Mouse (Mus musculus): ENCODE results near the gene Rad23a. TPM values are rescaled to one million over a fixed set of nuclear protein-coding genes. Genes with fewer than 3 reads are reported as not detected.

The Rad23a gene
- 108 and 123 TPM in 2 replicates for polyA plus RNA-seq (2015; fragmentation: Nextera tagmentation; extraction: Ambion mirVana)

DNA sequence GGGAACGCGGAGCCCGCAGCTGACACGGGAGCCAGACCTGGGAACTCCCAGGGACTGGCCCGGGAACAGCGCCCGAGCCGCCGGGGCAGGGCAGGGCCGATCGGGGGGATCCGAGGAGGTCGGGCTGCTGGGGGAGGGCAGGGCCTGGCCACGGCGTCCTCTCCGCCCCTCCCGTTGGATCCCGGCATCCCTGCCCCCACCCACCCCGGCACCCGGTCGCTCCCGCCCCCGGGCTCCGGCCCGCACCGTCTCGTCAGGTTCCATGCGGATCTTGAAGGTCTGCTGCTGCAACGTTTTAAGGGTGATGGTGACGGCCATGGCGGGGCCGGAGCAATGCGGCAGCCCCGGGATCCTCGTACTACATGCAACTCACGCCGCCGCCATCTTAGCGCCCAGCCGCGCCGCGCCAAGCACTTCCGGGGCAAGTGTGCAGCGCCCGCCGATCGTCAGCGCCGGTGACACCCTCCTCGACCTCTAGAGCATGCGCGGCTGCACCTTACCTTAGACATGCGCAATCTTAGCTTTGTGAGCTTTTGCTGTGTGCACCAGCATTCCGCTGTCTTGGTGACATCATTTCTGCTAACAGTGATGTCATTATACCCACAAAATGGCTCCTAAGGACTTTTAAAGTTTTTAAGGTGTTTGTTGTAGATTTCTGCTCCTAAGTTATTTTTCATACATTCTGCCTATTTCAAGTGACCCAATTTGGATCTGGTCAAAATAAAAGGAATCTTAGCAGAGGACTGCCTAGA, at the start of gene Rad23a:
Gene Rad23a, minus strand, starts transcription at position 418 of the 752 bp plus-strand sequence.
- Histone ChIP-seq H3K9ac (peak within 1 kb of the TSS; percentile 96), H3K4me1 (peaks cover 67% of the 10 kb centered on the region), H3K27ac (replicated peaks) (peak within 1 kb of the TSS; percentile 92), H3K4me2 (peak within 1 kb of the TSS; percentile 79), H3K4me3 (peak within 1 kb of the TSS; percentile 87), H3K27me3 (replicated peaks) (no peaks in the 10 kb centered on the region), H3K9me3 (no peaks in the 10 kb centered on the region), H3K36me3 (peaks cover 83% of the 10 kb centered on the region)
- under 1% methylated on average over 55 of the region's 55 CpGs for WGBS
- ATAC-seq (ENCODE audit: extremely low read depth, insufficient number of reproducible peaks, low FRiP score, low TSS enrichment), result peak; percentile 85

- H3K4me1 ChIP-seq, result peaks cover 12% of the 10 kb centered on the region
- WGBS, result 82% methylated on average over 1 of the region's 1 CpGs
- H3K36me3 ChIP-seq, result peaks cover 47% of the 10 kb centered on the region
- no peaks in the 10 kb centered on the region for H3K27me3 ChIP-seq (replicated peaks)
- ATAC-seq (ENCODE audit: extremely low read depth, insufficient number of reproducible peaks, low FRiP score, low TSS enrichment), result no peak
- no peak overlapping the region for H3K4me3 ChIP-seq
- H3K4me2 ChIP-seq, result no peak overlapping the region
- no peak overlapping the region for H3K27ac ChIP-seq (replicated peaks)
- no peak overlapping the region for H3K9ac ChIP-seq
- H3K9me3 ChIP-seq, result no peaks in the 10 kb centered on the region
Measured at GRCm38 (mm10) chr8:84889141-84889540, 48.7 kb upstream of the Rad23a start.

- no peak overlapping the region for H3K4me3 ChIP-seq
Measured at GRCm38 (mm10) chr8:84888280-84888679, 47.8 kb upstream of the Rad23a start.

GRCm38 (mm10) chr8:84884728-84885127, 44.3 kb upstream of the Rad23a start:
- peaks cover 40% of the 10 kb centered on the region for H3K36me3 ChIP-seq
- no peak overlapping the region for H3K27ac ChIP-seq (replicated peaks)
- 80% methylated on average over 4 of the region's 4 CpGs for WGBS
- no peaks in the 10 kb centered on the region for H3K27me3 ChIP-seq (replicated peaks)
- H3K4me1 ChIP-seq, result no peaks in the 10 kb centered on the region
- no peak overlapping the region for H3K4me3 ChIP-seq
- no peak overlapping the region for H3K4me2 ChIP-seq
- H3K9me3 ChIP-seq, result no peaks in the 10 kb centered on the region
- H3K9ac ChIP-seq, result no peak overlapping the region
- no peak for ATAC-seq (ENCODE audit: extremely low read depth, insufficient number of reproducible peaks, low FRiP score, low TSS enrichment)

More at GRCm38 (mm10) chr8:84888280-84888679, 47.8 kb upstream of the Rad23a start:
- H3K9ac ChIP-seq, result no peak overlapping the region
- ATAC-seq (ENCODE audit: extremely low read depth, insufficient number of reproducible peaks, low FRiP score, low TSS enrichment), result no peak
- peaks cover 47% of the 10 kb centered on the region for H3K36me3 ChIP-seq
- H3K9me3 ChIP-seq, result no peaks in the 10 kb centered on the region
- no peak overlapping the region for H3K27ac ChIP-seq (replicated peaks)
- peaks cover 10% of the 10 kb centered on the region for H3K4me1 ChIP-seq
- WGBS, result 92% methylated on average over 3 of the region's 3 CpGs
- no peaks in the 10 kb centered on the region for H3K27me3 ChIP-seq (replicated peaks)
- H3K4me2 ChIP-seq, result no peak overlapping the region

DNA sequence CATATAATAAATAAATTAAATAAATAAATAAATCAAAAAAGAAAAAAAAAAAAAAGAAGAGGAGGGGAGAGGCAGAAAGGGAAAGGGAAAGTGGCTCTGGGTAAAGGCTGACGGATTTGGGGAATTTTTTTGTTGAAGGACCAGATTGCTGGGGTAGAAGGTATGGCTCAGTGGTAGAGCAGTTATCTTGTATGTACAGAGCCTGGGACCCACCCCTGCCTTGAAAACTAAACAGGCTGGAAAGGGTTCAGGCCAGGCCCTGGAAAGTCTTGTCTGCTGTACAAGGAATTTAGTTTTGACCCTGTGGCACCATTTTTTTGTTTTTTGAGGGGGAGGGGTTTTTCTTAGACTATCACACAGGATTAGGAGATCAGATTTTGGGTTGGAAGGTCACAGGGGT, 38.5 kb upstream of the Rad23a start:
- Histone ChIP-seq H3K27me3 (replicated peaks) (no peaks in the 10 kb centered on the region), H3K4me1 (no peaks in the 10 kb centered on the region), H3K9ac (no peak overlapping the region), H3K9me3 (no peaks in the 10 kb centered on the region), H3K27ac (replicated peaks) (no peak overlapping the region), H3K36me3 (no peaks in the 10 kb centered on the region), H3K4me2 (no peak overlapping the region), H3K4me3 (no peak overlapping the region)
- 66% methylated on average over 1 of the region's 1 CpGs for WGBS
- no peak for ATAC-seq (ENCODE audit: extremely low read depth, insufficient number of reproducible peaks, low FRiP score, low TSS enrichment)

- Histone ChIP-seq H3K4me1 (peaks cover 7% of the 10 kb centered on the region), H3K9me3 (no peaks in the 10 kb centered on the region), H3K36me3 (no peaks in the 10 kb centered on the region), H3K4me2 (no peak overlapping the region), H3K27me3 (replicated peaks) (no peaks in the 10 kb centered on the region), H3K27ac (replicated peaks) (no peak overlapping the region), H3K4me3 (no peak overlapping the region), H3K9ac (no peak overlapping the region)
- WGBS, result 72% methylated on average over 3 of the region's 3 CpGs
- no peak for ATAC-seq (ENCODE audit: extremely low read depth, insufficient number of reproducible peaks, low FRiP score, low TSS enrichment)
Measured at GRCm38 (mm10) chr8:84877297-84878035, 37.0 kb upstream of the Rad23a start.

GRCm38 (mm10) chr8:84874339-84874738, 33.9 kb upstream of the Rad23a start:
- no peaks in the 10 kb centered on the region for H3K27me3 ChIP-seq (replicated peaks)
- H3K4me3 ChIP-seq, result no peak overlapping the region
- H3K4me2 ChIP-seq, result no peak overlapping the region
- no peaks in the 10 kb centered on the region for H3K9me3 ChIP-seq
- H3K4me1 ChIP-seq, result peaks cover 16% of the 10 kb centered on the region
- H3K9ac ChIP-seq, result no peak overlapping the region
- 80% methylated on average over 3 of the region's 3 CpGs for WGBS
- no peak for ATAC-seq (ENCODE audit: extremely low read depth, insufficient number of reproducible peaks, low FRiP score, low TSS enrichment)
- H3K27ac ChIP-seq (replicated peaks), result no peak overlapping the region
- peaks cover 9% of the 10 kb centered on the region for H3K36me3 ChIP-seq

DNA sequence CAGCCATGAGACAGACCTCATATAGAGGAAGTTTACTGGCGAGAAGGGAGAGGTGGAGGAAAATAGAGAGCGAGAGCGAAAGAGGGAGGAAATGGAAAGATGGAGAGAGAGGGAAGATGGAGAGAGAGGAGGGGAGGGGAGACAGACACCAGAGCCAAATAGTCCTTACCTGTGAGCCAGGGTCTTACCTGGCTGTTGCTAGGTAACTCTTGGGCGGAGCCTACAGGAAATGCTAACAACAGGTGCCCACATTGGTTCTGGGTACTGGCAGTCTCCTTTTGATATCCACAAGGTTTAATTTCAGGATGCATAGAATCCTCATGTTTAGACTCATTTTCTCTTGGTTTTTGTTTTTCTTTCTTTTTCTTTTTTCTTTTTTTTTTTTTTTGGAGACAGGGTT, 32.6 kb upstream of the Rad23a start:
- ATAC-seq (ENCODE audit: extremely low read depth, insufficient number of reproducible peaks, low FRiP score, low TSS enrichment), result no peak
- Histone ChIP-seq H3K9ac (peak overlapping the region; percentile 80), H3K4me2 (peak overlapping the region; percentile 98), H3K4me1 (peaks cover 16% of the 10 kb centered on the region), H3K27ac (replicated peaks) (no peak overlapping the region), H3K4me3 (peak overlapping the region; percentile 59), H3K27me3 (replicated peaks) (no peaks in the 10 kb centered on the region), H3K36me3 (peaks cover 22% of the 10 kb centered on the region), H3K9me3 (no peaks in the 10 kb centered on the region)
- WGBS, result 72% methylated on average over 4 of the region's 4 CpGs

DNA sequence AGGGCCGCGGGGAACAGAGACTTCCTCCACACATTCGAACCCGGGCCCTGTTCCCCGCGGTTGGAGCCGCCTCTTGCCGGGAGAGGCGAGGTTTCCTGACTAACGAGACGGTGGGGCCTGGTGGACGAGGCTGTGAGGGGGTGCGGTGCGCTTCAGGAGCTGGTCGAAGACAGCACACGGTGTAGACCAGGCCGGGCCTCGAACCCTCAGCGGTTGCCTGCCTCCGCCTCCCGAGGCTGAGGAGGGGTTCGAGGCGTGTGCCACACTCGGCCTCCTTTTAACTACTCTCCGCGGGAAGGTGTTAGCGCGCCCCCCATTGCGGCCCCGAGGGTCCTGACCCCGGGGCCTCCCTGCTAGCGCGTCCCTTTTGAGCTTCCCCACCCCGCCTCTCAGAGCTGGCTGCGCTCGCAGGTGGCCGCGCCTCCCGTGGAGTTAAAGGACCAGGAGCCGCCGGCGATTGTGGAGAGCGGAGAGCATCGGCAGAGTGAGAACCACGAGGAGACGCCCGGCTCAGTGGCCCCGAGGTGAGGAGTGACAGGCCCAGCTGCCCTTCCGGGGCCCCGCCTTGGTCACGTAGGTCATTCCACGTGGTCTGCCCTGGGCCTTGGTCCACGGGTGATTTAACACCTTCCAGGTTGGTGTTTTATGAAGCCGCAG, 32.0 kb upstream of the Rad23a start:
- no peaks in the 10 kb centered on the region for H3K27me3 ChIP-seq (replicated peaks)
- 3% methylated on average over 54 of the region's 54 CpGs for WGBS
- H3K36me3 ChIP-seq, result peaks cover 28% of the 10 kb centered on the region
- H3K4me3 ChIP-seq, result peak overlapping the region; percentile 59
- H3K9me3 ChIP-seq, result no peaks in the 10 kb centered on the region
- H3K27ac ChIP-seq (replicated peaks), result no peak overlapping the region
- H3K4me2 ChIP-seq, result peak overlapping the region; percentile 98
- H3K4me1 ChIP-seq, result peaks cover 16% of the 10 kb centered on the region
- ATAC-seq (ENCODE audit: extremely low read depth, insufficient number of reproducible peaks, low FRiP score, low TSS enrichment), result peak; percentile 38; the same call in 1 of the 2 replicates
- peak overlapping the region; percentile 80 for H3K9ac ChIP-seq

DNA sequence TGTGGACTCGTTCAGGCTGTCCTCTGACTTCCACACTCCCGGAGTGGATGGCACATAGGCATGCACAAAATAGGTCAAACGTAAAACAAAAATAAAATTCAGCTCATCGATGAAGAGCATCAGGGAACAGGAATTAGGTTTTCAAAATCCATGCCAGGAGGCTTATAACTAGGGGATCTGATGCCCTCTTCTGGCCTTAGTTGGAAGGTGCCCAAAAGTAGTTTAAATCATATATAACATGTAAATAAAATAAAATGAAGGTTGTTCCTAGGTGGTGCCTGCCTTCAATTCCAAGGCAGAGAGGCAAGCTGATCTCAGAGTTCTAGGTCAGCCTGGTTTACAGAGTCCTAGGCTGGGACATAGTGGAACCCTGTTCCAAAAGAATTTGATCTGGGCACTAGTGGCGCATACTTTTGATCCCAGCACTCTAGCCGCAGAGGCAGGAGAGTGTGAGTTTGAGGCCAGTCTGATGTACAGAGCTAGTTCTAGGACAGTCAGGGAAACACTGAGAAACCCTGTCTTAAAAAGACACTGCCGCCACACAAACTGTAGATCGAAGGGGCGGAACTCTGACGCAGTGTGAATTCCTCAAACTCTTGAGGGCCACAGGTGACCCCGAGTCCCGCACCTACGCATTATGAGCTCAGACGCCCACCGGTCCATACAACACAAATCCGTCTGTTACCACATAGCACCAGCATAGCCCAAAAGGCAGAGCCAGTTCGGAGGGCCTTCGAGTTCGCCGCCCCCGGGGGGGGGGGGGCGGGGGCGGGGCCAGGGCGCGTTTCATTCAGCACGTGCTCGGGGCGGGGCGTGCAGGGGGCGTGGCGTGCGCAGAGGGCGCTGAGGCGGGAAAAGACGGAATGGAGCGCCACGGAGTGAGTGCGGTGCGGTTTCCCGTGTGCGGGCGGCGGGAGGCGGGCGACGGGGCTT, 31.2 kb upstream of the Rad23a start, which contains the start of gene Syce2:
Gene Syce2, plus strand, starts transcription at position 736 of the 933 bp plus-strand sequence.
- Histone ChIP-seq H3K27me3 (replicated peaks) (no peaks in the 10 kb centered on the region), H3K27ac (replicated peaks) (no peak within 1 kb of the TSS), H3K4me1 (peaks cover 16% of the 10 kb centered on the region), H3K4me2 (peak within 1 kb of the TSS; percentile 98), H3K36me3 (peaks cover 36% of the 10 kb centered on the region), H3K9ac (peak within 1 kb of the TSS; percentile 80), H3K4me3 (peak within 1 kb of the TSS; percentile 59), H3K9me3 (no peaks in the 10 kb centered on the region)
- peak; percentile 72 for ATAC-seq (ENCODE audit: extremely low read depth, insufficient number of reproducible peaks, low FRiP score, low TSS enrichment)
- WGBS, result 11% methylated on average over 44 of the region's 46 CpGs
